Mouse (Mus musculus): ENCODE results near the gene Camta1. TPM values are rescaled to one million over a fixed set of nuclear protein-coding genes. Genes with fewer than 3 reads are reported as not detected.

Gene Camta1
- total RNA-seq, 1 experiment, result 9.3 TPM

- Histone ChIP-seq H3K4me3 (ENCODE audit: insufficient read depth in 1 of 2, low read depth in 1 of 2, low read length in 2 of 2, poor library complexity in 1 of 2, severe bottlenecking in 1 of 2) (no peak overlapping the region), H3K9me3 (ENCODE audit: control insufficient read depth, insufficient read depth, low read depth, low read length) (no peaks in the 10 kb centered on the region), H3K27ac (ENCODE audit: insufficient read depth, low read depth, low read length, poor library complexity, severe bottlenecking) (no peak overlapping the region), H3K9ac (ENCODE audit: insufficient read depth, low read depth, low read length, poor library complexity, severe bottlenecking) (no peak overlapping the region), H3K36me3 (ENCODE audit: control insufficient read depth, insufficient read depth, low read length, poor library complexity, severe bottlenecking) (no peaks in the 10 kb centered on the region), H3K4me1 (ENCODE audit: control insufficient read depth in 2 of 2, insufficient read depth in 2 of 2, low read length in 2 of 2, poor library complexity in 1 of 2) (peaks cover 0 to 5% of the 10 kb centered on the region in 2 experiments; a peak in 2 of 4 replicates)
- in situ Hi-C loops (cut with MboI; ENCODE audit: low sequenced_read_pairs in 2 of 2, unreplicated experiment in 2 of 2), result no loop called here
- TF ChIP-seq ZNF384 (IDR thresholded peaks at IDR 0.05; ENCODE audit: low read depth, low read length) (no peak), CHD2 (IDR thresholded peaks at IDR 0.05; ENCODE audit: low read depth, low read length) (no peak), MAFK (IDR thresholded peaks at IDR 0.05; ENCODE audit: insufficient read depth, low read depth, low read length) (no peak), HCFC1 (IDR thresholded peaks at IDR 0.05; ENCODE audit: borderline replicate concordance, insufficient read depth, low read length) (no peak), ZC3H11A (IDR thresholded peaks at IDR 0.05; ENCODE audit: borderline replicate concordance, low read depth, low read length) (no peak)
- DNase-seq (ENCODE audit: low read depth, low spot score), result no peak
These were observed 699.8 kb downstream of the Camta1 start for GRCm38 (mm10) chr4:151161869-151162268.

GRCm38 (mm10) chr4:151160932-151161331 is 700.7 kb downstream of the Camta1 start:
- H3K27ac ChIP-seq (ENCODE audit: insufficient read depth, low read depth, low read length, poor library complexity, severe bottlenecking), result no peak overlapping the region
- DNase-seq (ENCODE audit: low read depth, low spot score), result no peak
- H3K4me1 ChIP-seq (ENCODE audit: control insufficient read depth in 2 of 2, insufficient read depth in 2 of 2, low read length in 2 of 2, poor library complexity in 1 of 2), result peaks cover 0 to 5% of the 10 kb centered on the region in 2 experiments; a peak in 2 of 4 replicates
- no peaks in the 10 kb centered on the region for H3K36me3 ChIP-seq (ENCODE audit: control insufficient read depth, insufficient read depth, low read length, poor library complexity, severe bottlenecking)
- TF ChIP-seq ZNF384 (IDR thresholded peaks at IDR 0.05; ENCODE audit: low read depth, low read length) (no peak), ZC3H11A (IDR thresholded peaks at IDR 0.05; ENCODE audit: borderline replicate concordance, low read depth, low read length) (no peak), MAFK (IDR thresholded peaks at IDR 0.05; ENCODE audit: insufficient read depth, low read depth, low read length) (no peak), HCFC1 (IDR thresholded peaks at IDR 0.05; ENCODE audit: borderline replicate concordance, insufficient read depth, low read length) (no peak), CHD2 (IDR thresholded peaks at IDR 0.05; ENCODE audit: low read depth, low read length) (no peak)
- in situ Hi-C loops (cut with MboI; ENCODE audit: low sequenced_read_pairs in 2 of 2, unreplicated experiment in 2 of 2), result no loop called here
- H3K4me3 ChIP-seq (ENCODE audit: insufficient read depth in 1 of 2, low read depth in 1 of 2, low read length in 2 of 2, poor library complexity in 1 of 2, severe bottlenecking in 1 of 2), result no peak overlapping the region
- H3K9me3 ChIP-seq (ENCODE audit: control insufficient read depth, insufficient read depth, low read depth, low read length), result no peaks in the 10 kb centered on the region
- H3K9ac ChIP-seq (ENCODE audit: insufficient read depth, low read depth, low read length, poor library complexity, severe bottlenecking), result no peak overlapping the region

DNA sequence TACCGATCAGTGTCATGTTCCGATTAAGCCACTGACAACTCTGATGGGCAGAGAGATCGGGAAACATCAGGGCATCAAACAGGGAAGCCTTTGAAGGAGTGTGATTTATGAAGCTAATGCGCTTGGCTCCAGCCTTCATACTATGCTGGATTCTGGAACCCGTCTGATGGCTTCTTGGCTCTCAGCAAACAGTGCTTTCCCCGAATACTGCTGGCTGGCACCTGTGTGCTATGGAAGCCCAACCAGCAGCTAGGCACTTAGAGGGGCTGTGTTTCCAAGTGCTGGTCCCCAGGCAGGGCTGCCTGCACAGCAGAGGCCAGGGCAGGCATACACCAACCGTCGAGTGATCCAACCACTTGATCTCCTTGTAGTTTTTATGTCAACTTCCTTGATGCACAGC is 701.2 kb downstream of the Camta1 start:
- no peaks in the 10 kb centered on the region for H3K9me3 ChIP-seq (ENCODE audit: control insufficient read depth, insufficient read depth, low read depth, low read length)
- peaks cover 0 to 2% of the 10 kb centered on the region in 2 experiments; a peak in 2 of 4 replicates for H3K4me1 ChIP-seq (ENCODE audit: control insufficient read depth in 2 of 2, insufficient read depth in 2 of 2, low read length in 2 of 2, poor library complexity in 1 of 2)
- in situ Hi-C loops (cut with MboI; ENCODE audit: low sequenced_read_pairs in 2 of 2, unreplicated experiment in 2 of 2), result no loop called here
- H3K4me3 ChIP-seq (ENCODE audit: insufficient read depth in 1 of 2, low read depth in 1 of 2, low read length in 2 of 2, poor library complexity in 1 of 2, severe bottlenecking in 1 of 2), result no peak overlapping the region
- no peak overlapping the region for H3K27ac ChIP-seq (ENCODE audit: insufficient read depth, low read depth, low read length, poor library complexity, severe bottlenecking)
- TF ChIP-seq HCFC1 (IDR thresholded peaks at IDR 0.05; ENCODE audit: borderline replicate concordance, insufficient read depth, low read length) (no peak), CHD2 (IDR thresholded peaks at IDR 0.05; ENCODE audit: low read depth, low read length) (no peak), ZC3H11A (IDR thresholded peaks at IDR 0.05; ENCODE audit: borderline replicate concordance, low read depth, low read length) (no peak), ZNF384 (IDR thresholded peaks at IDR 0.05; ENCODE audit: low read depth, low read length) (no peak), MAFK (IDR thresholded peaks at IDR 0.05; ENCODE audit: insufficient read depth, low read depth, low read length) (no peak)
- no peaks in the 10 kb centered on the region for H3K36me3 ChIP-seq (ENCODE audit: control insufficient read depth, insufficient read depth, low read length, poor library complexity, severe bottlenecking)
- no peak overlapping the region for H3K9ac ChIP-seq (ENCODE audit: insufficient read depth, low read depth, low read length, poor library complexity, severe bottlenecking)
- no peak for DNase-seq (ENCODE audit: low read depth, low spot score)

GRCm38 (mm10) chr4:151158250-151158649 is 703.4 kb downstream of the Camta1 start:
- DNase-seq (ENCODE audit: low read depth, low spot score), result no peak
- no peaks in the 10 kb centered on the region for H3K36me3 ChIP-seq (ENCODE audit: control insufficient read depth, insufficient read depth, low read length, poor library complexity, severe bottlenecking)
- H3K9ac ChIP-seq (ENCODE audit: insufficient read depth, low read depth, low read length, poor library complexity, severe bottlenecking), result no peak overlapping the region
- H3K4me1 ChIP-seq (ENCODE audit: control insufficient read depth in 2 of 2, insufficient read depth in 2 of 2, low read length in 2 of 2, poor library complexity in 1 of 2), result no peaks in the 10 kb centered on the region; a peak in 1 of 4 replicates
- no peak overlapping the region for H3K4me3 ChIP-seq (ENCODE audit: insufficient read depth in 1 of 2, low read depth in 1 of 2, low read length in 2 of 2, poor library complexity in 1 of 2, severe bottlenecking in 1 of 2)
- no peaks in the 10 kb centered on the region for H3K9me3 ChIP-seq (ENCODE audit: control insufficient read depth, insufficient read depth, low read depth, low read length)
- no peak overlapping the region for H3K27ac ChIP-seq (ENCODE audit: insufficient read depth, low read depth, low read length, poor library complexity, severe bottlenecking)
- in situ Hi-C loops (cut with MboI; ENCODE audit: low sequenced_read_pairs in 2 of 2, unreplicated experiment in 2 of 2), result no loop called here
- TF ChIP-seq MAFK (IDR thresholded peaks at IDR 0.05; ENCODE audit: insufficient read depth, low read depth, low read length), result no peak
- no peak for TF ChIP-seq ZNF384 (IDR thresholded peaks at IDR 0.05; ENCODE audit: low read depth, low read length)
- no peak for TF ChIP-seq HCFC1 (IDR thresholded peaks at IDR 0.05; ENCODE audit: borderline replicate concordance, insufficient read depth, low read length)
- TF ChIP-seq CHD2 (IDR thresholded peaks at IDR 0.05; ENCODE audit: low read depth, low read length), result no peak
- TF ChIP-seq ZC3H11A (IDR thresholded peaks at IDR 0.05; ENCODE audit: borderline replicate concordance, low read depth, low read length), result no peak

DNA sequence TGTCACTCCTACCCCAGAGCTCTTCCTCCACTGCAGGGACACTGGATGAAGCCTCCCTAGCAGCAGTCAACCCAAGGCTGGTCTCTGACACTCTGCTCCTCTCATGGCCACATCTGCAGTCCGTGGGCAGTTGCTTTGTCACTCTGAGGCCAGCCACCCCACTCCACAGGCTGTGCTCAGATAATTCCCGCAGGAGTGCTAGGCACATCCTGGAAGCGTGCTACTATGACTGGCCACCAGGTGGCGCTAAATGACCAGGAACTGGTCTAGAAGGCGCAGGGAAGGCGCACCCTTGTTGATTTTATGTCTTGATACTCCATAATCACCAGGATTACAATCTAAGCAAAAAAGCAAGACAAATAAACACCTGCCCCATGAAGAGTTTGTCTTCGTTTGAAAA is 704.8 kb downstream of the Camta1 start:
- no peaks in the 10 kb centered on the region for H3K36me3 ChIP-seq (ENCODE audit: control insufficient read depth, insufficient read depth, low read length, poor library complexity, severe bottlenecking)
- no peak overlapping the region for H3K27ac ChIP-seq (ENCODE audit: insufficient read depth, low read depth, low read length, poor library complexity, severe bottlenecking)
- H3K4me1 ChIP-seq (ENCODE audit: control insufficient read depth in 2 of 2, insufficient read depth in 2 of 2, low read length in 2 of 2, poor library complexity in 1 of 2), result no peaks in the 10 kb centered on the region; a peak in 1 of 4 replicates
- H3K9ac ChIP-seq (ENCODE audit: insufficient read depth, low read depth, low read length, poor library complexity, severe bottlenecking), result no peak overlapping the region
- no peak overlapping the region for H3K4me3 ChIP-seq (ENCODE audit: insufficient read depth in 1 of 2, low read depth in 1 of 2, low read length in 2 of 2, poor library complexity in 1 of 2, severe bottlenecking in 1 of 2)
- peak; percentile 74 for TF ChIP-seq ZC3H11A (IDR thresholded peaks at IDR 0.05; ENCODE audit: borderline replicate concordance, low read depth, low read length)
- TF ChIP-seq ZNF384 (IDR thresholded peaks at IDR 0.05; ENCODE audit: low read depth, low read length), result no peak
- no peak for TF ChIP-seq MAFK (IDR thresholded peaks at IDR 0.05; ENCODE audit: insufficient read depth, low read depth, low read length)
- no peak for TF ChIP-seq CHD2 (IDR thresholded peaks at IDR 0.05; ENCODE audit: low read depth, low read length)
- no peak for TF ChIP-seq HCFC1 (IDR thresholded peaks at IDR 0.05; ENCODE audit: borderline replicate concordance, insufficient read depth, low read length)
- in situ Hi-C loops (cut with MboI; ENCODE audit: low sequenced_read_pairs in 2 of 2, unreplicated experiment in 2 of 2), result no loop called here
- no peaks in the 10 kb centered on the region for H3K9me3 ChIP-seq (ENCODE audit: control insufficient read depth, insufficient read depth, low read depth, low read length)
- DNase-seq (ENCODE audit: low read depth, low spot score), result peak; percentile 66

All from ES-E14 (cell line).